Comparison of ENCODE assay signal across 12 mouse cellular contexts in the genomic region with DNA sequence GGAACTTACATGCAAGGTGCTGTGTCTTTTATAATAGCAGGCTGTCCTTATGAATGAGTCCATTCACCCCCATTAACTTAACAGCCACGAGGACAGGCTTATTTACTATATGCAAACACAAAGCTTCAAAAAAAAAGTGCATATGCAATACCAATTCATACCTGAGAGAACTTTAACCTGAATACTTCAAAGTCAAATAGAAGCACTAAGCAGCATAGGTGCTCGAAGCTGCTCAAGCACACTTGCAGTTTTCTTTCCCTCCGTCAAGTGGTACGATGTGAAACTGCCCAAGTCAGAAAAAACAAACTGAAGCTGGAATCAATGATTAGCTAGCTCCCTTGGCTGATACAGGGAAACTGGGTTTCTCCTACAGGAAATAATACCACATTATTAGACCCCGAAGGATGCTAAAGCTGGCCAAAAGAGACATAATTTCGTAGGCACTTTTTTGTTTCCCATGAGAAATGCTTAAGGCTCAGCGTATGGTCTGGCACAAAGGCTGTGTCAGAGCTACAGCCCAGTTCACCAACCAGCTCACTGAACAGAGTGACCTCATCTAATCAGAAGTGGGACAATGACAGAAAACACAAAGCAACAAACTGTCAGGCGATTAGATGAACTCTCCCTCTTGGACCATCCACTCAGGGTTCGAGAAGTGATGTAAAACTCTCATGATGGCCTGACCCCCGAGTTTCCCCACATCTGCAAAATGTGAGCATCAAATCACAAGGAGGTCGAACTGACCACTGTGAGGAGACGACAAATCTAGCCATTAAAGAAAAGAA. TPM values are rescaled to one million over a fixed set of nuclear protein-coding genes. Genes with fewer than 3 reads are reported as not detected.
A peak's percentile ranks its signal among the peaks of the same experiment; 100 is the strongest.
DNase-seq lines count a peak whose midpoint lies in the region; ATAC-seq and TF ChIP-seq lines count a peak whose summit lies in the region.
"Had no signal": no experiment of that assay in that cellular context is flagged by ENCODE, and none has a peak within 500 bp of the region (broad histone marks: within the 10 kb centered on the region; RNA-seq: fewer than 3 reads in every experiment).

No protein-coding gene starts in this region.

- H3K4me1 ChIP-seq in cerebellum, adult 2 months (ENCODE audit: control insufficient read depth, insufficient read depth, low read length): peaks cover 13% of the 10 kb centered on the region
- H3K4me1 ChIP-seq in heart, postnatal 0 days (ENCODE audit: control insufficient read depth, insufficient read depth): peaks cover 23% of the 10 kb centered on the region
- H3K4me1 ChIP-seq in cortical plate, adult 2 months (ENCODE audit: control insufficient read depth, insufficient read depth, low read length): no peaks in the 10 kb centered on the region; the same call in 1 of the 2 replicates
- H3K4me1 ChIP-seq in lung, embryonic 16.5 days (replicated peaks; ENCODE audit: control insufficient read depth, insufficient read depth, low read length): peaks cover 16% of the 10 kb centered on the region

- no peak for TF ChIP-seq CTCF in cerebellum, adult 2 months (IDR thresholded peaks at IDR 0.05; ENCODE audit: borderline replicate concordance, insufficient read depth, low read depth, low read length)
- TF ChIP-seq CTCF in heart, postnatal 0 days (IDR thresholded peaks at IDR 0.05; ENCODE audit: low read depth): no peak
- no peak for TF ChIP-seq CTCF in cortical plate, adult 2 months (IDR thresholded peaks at IDR 0.05; ENCODE audit: extremely low read depth, insufficient read depth, low read length)

- 0 out of 2 replicates have a peak overlapping the region, but pooled peaks have one; percentile 11 for H3K27ac ChIP-seq in cerebellum, adult 2 months (ENCODE audit: insufficient read depth, low read length)
- peak overlapping the region; percentile 6; the same call in 1 of the 2 replicates for H3K27ac ChIP-seq in heart, postnatal 0 days (ENCODE audit: low read depth)
- H3K27ac ChIP-seq in cortical plate, adult 2 months (ENCODE audit: insufficient read depth, low read length): no peak overlapping the region
- peak overlapping the region; percentile 82 for H3K27ac ChIP-seq in lung, embryonic 16.5 days (ENCODE audit: low read length)
- H3K27ac ChIP-seq: embryonic facial prominence, embryonic 15.5 days; gastrocnemius, adult 2 months had no signal

- H3K4me3 ChIP-seq in cerebellum, adult 2 months (replicated peaks; ENCODE audit: insufficient read depth, low read depth, low read length): peak overlapping the region; percentile 9
- no peak overlapping the region for H3K4me3 ChIP-seq in heart, postnatal 0 days (ENCODE audit: low read depth, low read length)
- peak overlapping the region; percentile 69; the same call in 1 of the 2 replicates for H3K4me3 ChIP-seq in cortical plate, adult 2 months (ENCODE audit: insufficient read depth, low read length)
- H3K4me3 ChIP-seq in lung, embryonic 16.5 days (ENCODE audit: low read length): no peak overlapping the region; the same call in 1 of the 2 replicates
- H3K4me3 ChIP-seq: embryonic facial prominence, embryonic 15.5 days; gastrocnemius, adult 2 months had no signal

- DNase-seq in cerebellum, adult 2 months: peak in 1 of 2 experiments; percentile 33
- no peak for DNase-seq in cerebellum, adult 9-11 months
- no peak for DNase-seq in heart, postnatal 0 days (ENCODE audit: low spot score)
- no peak for DNase-seq in heart, postnatal 10 days
- DNase-seq in left cerebral cortex, postnatal 36 days (ENCODE audit: low spot score in 2 of 2): no peak
- DNase-seq in layer of hippocampus, adult 18-20 months (ENCODE audit: low spot score in 2 of 2): no peak
- DNase-seq: gastrocnemius, adult 2 months; kidney, adult 11 months had no signal

- no peak overlapping the region; the same call in 1 of the 2 replicates for H3K9ac ChIP-seq in heart, postnatal 0 days (replicated peaks; ENCODE audit: low read depth, low read length)
- H3K9ac ChIP-seq in lung, embryonic 16.5 days (ENCODE audit: low read length): no peak overlapping the region
- H3K9ac ChIP-seq: embryonic facial prominence, embryonic 15.5 days had no signal

- no peaks in the 10 kb centered on the region for H3K27me3 ChIP-seq in cerebellum, adult 2 months (ENCODE audit: control insufficient read depth, insufficient read depth, low read length)
- H3K27me3 ChIP-seq in heart, postnatal 0 days (ENCODE audit: control insufficient read depth, insufficient read depth, low read length): no peaks in the 10 kb centered on the region
- peaks cover 11% of the 10 kb centered on the region for H3K27me3 ChIP-seq in lung, embryonic 16.5 days (ENCODE audit: control insufficient read depth, insufficient read depth, low read depth, low read length)

- WGBS in cerebellum, adult 2 months: 31% methylated on average over 12 of the region's 12 CpGs
- WGBS in heart, postnatal 0 days: 51% methylated on average over 12 of the region's 12 CpGs
- WGBS in lung, embryonic 16.5 days: 50% methylated on average over 12 of the region's 12 CpGs

- ATAC-seq in heart, postnatal 0 days (ENCODE audit: insufficient read depth, low read depth): no peak
- peak; percentile 44 for ATAC-seq in lung, embryonic 16.5 days (ENCODE audit: low read depth)
- ATAC-seq: Patski had no signal

- intact Hi-C loops in heart, postnatal 10 days (cut with DNase I): loop anchor here (2.0 kb wide), 1 partner anchor 77 kb away; a partner anchor contains a TSS
- intact Hi-C loops in left cerebral cortex, postnatal 36 days (cut with DNase I): loop anchor here (10.0 kb wide), 1 partner anchor 249 kb away; no protein-coding TSS in a partner anchor

- H3K9me3 ChIP-seq in heart, postnatal 0 days (replicated peaks; ENCODE audit: control insufficient read depth, low read length): no peaks in the 10 kb centered on the region
- H3K9me3 ChIP-seq in lung, embryonic 16.5 days (ENCODE audit: control insufficient read depth, low read length): peaks cover 2% of the 10 kb centered on the region; the same call in 1 of the 2 replicates
- H3K9me3 ChIP-seq: embryonic facial prominence, embryonic 15.5 days had no signal

- H3K36me3 ChIP-seq in heart, postnatal 0 days (replicated peaks; ENCODE audit: control insufficient read depth, insufficient read depth, low read length): no peaks in the 10 kb centered on the region
- H3K36me3 ChIP-seq in lung, embryonic 16.5 days (ENCODE audit: control insufficient read depth, insufficient read depth, low read length): no peaks in the 10 kb centered on the region
- H3K36me3 ChIP-seq: embryonic facial prominence, embryonic 15.5 days had no signal

- no peak for TF ChIP-seq POLR2A in cerebellum, adult 2 months (IDR thresholded peaks at IDR 0.05; ENCODE audit: borderline replicate concordance, insufficient read depth, low read length)
- no peak for TF ChIP-seq POLR2A in cortical plate, adult 2 months (IDR thresholded peaks at IDR 0.05; ENCODE audit: extremely low read depth, insufficient read depth, low read length)

- no peak for TF ChIP-seq EP300 in heart, postnatal 0 days (IDR thresholded peaks at IDR 0.05; ENCODE audit: low read depth)

- peak overlapping the region; percentile 91 for H3K4me2 ChIP-seq in heart, postnatal 0 days (ENCODE audit: low read depth, low read length)
- H3K4me2 ChIP-seq in lung, embryonic 16.5 days (ENCODE audit: low read depth, low read length): peak overlapping the region; percentile 69
- H3K4me2 ChIP-seq: embryonic facial prominence, embryonic 15.5 days had no signal

RNA-seq across cellular contexts. Expression of a gene that starts 2.2 kb away (rescaled TPM):
- 36.3 and 41.9 TPM in 2 replicates for polyA plus RNA-seq in cerebellum, adult 2 months (2012; rRNA removed)
- total RNA-seq in heart, postnatal 0 days (2014; rRNA removed; ENCODE audit: low replicate concordance): 19.2 and 26.6 TPM in 2 replicates
- 12.2 and 14.0 TPM in 2 replicates for polyA plus RNA-seq in heart, postnatal 0 days (2015; fragmentation: Nextera tagmentation; extraction: Ambion mirVana)
- 10 to 100 TPM; 25.3 to 27.0 TPM for total RNA-seq in heart, postnatal 10 days (2021)
- 11.9 and 15.4 TPM in 2 replicates for polyA plus RNA-seq in cortical plate, adult 2 months (2012; rRNA removed)
- polyA plus RNA-seq in lung, embryonic 16.5 days (2015; fragmentation: Nextera tagmentation; extraction: Ambion mirVana): 3.8 TPM in 2 replicates
- 10 to 100 TPM; 24.0 to 29.8 TPM for total RNA-seq in left cerebral cortex, postnatal 36 days (2021)
- 10 to 100 TPM; 70.0 to 70.8 TPM for total RNA-seq in layer of hippocampus, adult 18-20 months (2021)

Comparison
In these comparisons a context has a peak if more than half of its experiments do, and no peak if none do; other contexts are left out.
1. H3K4me3 ChIP-seq: peak in cerebellum, adult 2 months (single experiment) and cortical plate, adult 2 months (single experiment); none in heart, postnatal 0 days (single experiment) and lung, embryonic 16.5 days (single experiment).